Mouse (Mus musculus): ENCODE data around the gene Pla2g4b. TPM values are rescaled to one million over a fixed set of nuclear protein-coding genes. Genes with fewer than 3 reads are reported as not detected.
A peak's percentile ranks its signal among the peaks of the same experiment; 100 is the strongest.

Pla2g4b gene
- total RNA-seq (2021) = 1 to 10 TPM; 4.9 TPM
- long read RNA-seq, experiment 1, partial matches to known transcripts = 2 of 2 reads
- long read RNA-seq, experiment 1, other reads (novel, unspliced or antisense) = 0 of 2 reads
- long read RNA-seq, experiment 2, partial matches to known transcripts = 1 of 2 reads
- long read RNA-seq, experiment 2, other reads (novel, unspliced or antisense) = 1 of 2 reads

GRCm38 (mm10) chr2:120032726-120033467 lies at the start of gene Pla2g4b:
TSS of gene Pla2g4b (plus strand) at chr2:120033417.
- DNase-seq (ENCODE audit: low spot score in 2 of 2) = no peak

GRCm38 (mm10) chr2:119985871-119986270 lies 47.3 kb upstream of the Pla2g4b start:
- DNase-seq (ENCODE audit: low spot score in 2 of 2) = no peak

- no peak for DNase-seq (ENCODE audit: low spot score in 2 of 2)
These were observed 46.8 kb upstream of the Pla2g4b start for GRCm38 (mm10) chr2:119986369-119986768.

GRCm38 (mm10) chr2:119987441-119987840 lies 45.8 kb upstream of the Pla2g4b start:
- DNase-seq (ENCODE audit: low spot score in 2 of 2) = no peak

GRCm38 (mm10) chr2:119988952-119989351 lies 44.3 kb upstream of the Pla2g4b start:
- no peak for DNase-seq (ENCODE audit: low spot score in 2 of 2)

GRCm38 (mm10) chr2:119990881-119991280 lies 42.3 kb upstream of the Pla2g4b start:
- no peak for DNase-seq (ENCODE audit: low spot score in 2 of 2)

GRCm38 (mm10) chr2:119992349-119992748 lies 40.9 kb upstream of the Pla2g4b start:
- DNase-seq (ENCODE audit: low spot score in 2 of 2) = no peak

- no peak for DNase-seq (ENCODE audit: low spot score in 2 of 2)
These were observed 39.7 kb upstream of the Pla2g4b start for GRCm38 (mm10) chr2:119993515-119993914.

- no peak for DNase-seq (ENCODE audit: low spot score in 2 of 2)
These were observed 38.4 kb upstream of the Pla2g4b start for GRCm38 (mm10) chr2:119994839-119995238.

GRCm38 (mm10) chr2:119995391-119996281 lies 37.6 kb upstream of the Pla2g4b start:
- DNase-seq (ENCODE audit: low spot score in 2 of 2) = no peak

GRCm38 (mm10) chr2:119997354-119997753 lies 35.9 kb upstream of the Pla2g4b start:
- no peak for DNase-seq (ENCODE audit: low spot score in 2 of 2)

GRCm38 (mm10) chr2:119999731-120000130 lies 33.5 kb upstream of the Pla2g4b start:
- no peak for DNase-seq (ENCODE audit: low spot score in 2 of 2)

GRCm38 (mm10) chr2:120000882-120001584 lies 32.2 kb upstream of the Pla2g4b start:
- DNase-seq (ENCODE audit: low spot score in 2 of 2) = no peak

GRCm38 (mm10) chr2:120001956-120002355 lies 31.3 kb upstream of the Pla2g4b start:
- no peak for DNase-seq (ENCODE audit: low spot score in 2 of 2)

GRCm38 (mm10) chr2:120003970-120004369 lies 29.2 kb upstream of the Pla2g4b start:
- no peak for DNase-seq (ENCODE audit: low spot score in 2 of 2)

GRCm38 (mm10) chr2:120006696-120007095 lies 26.5 kb upstream of the Pla2g4b start:
- DNase-seq (ENCODE audit: low spot score in 2 of 2) = no peak

- no peak for DNase-seq (ENCODE audit: low spot score in 2 of 2)
These were observed 25.5 kb upstream of the Pla2g4b start for GRCm38 (mm10) chr2:120007680-120008210.

- no peak for DNase-seq (ENCODE audit: low spot score in 2 of 2)
These were observed 24.5 kb upstream of the Pla2g4b start for GRCm38 (mm10) chr2:120008672-120009071.

GRCm38 (mm10) chr2:120011462-120012200 lies 21.6 kb upstream of the Pla2g4b start:
- DNase-seq (ENCODE audit: low spot score in 2 of 2) = peak; percentile 52 to 59

GRCm38 (mm10) chr2:120012924-120013323 lies 20.3 kb upstream of the Pla2g4b start:
- no peak for DNase-seq (ENCODE audit: low spot score in 2 of 2)
